Mouse (Mus musculus) bone marrow, adult 2 months (tissue): Measurements from ENCODE around the gene Cfb.
"Not testable (repeated sequence)": the region's sequence is repeated elsewhere in the genome, so short reads cannot be mapped to it uniquely, and the experiment has no call there.

Experiments
- CTCF ChIP-seq: fragments of 200-500 bp; IDR thresholded peaks from 2 replicates; pipeline ENCODE4 v1.5.1; 2011; ENCODE audit warnings: low read length, control low read depth; ENCODE audit not compliant: control insufficient read depth, insufficient read depth
- POLR2A ChIP-seq: fragments of 200-500 bp; IDR thresholded peaks from 2 replicates; pipeline ENCODE4 v1.6.1; 2011; ENCODE audit warnings: low read depth, mild to moderate bottlenecking, control low read depth, low read length, borderline replicate concordance; ENCODE audit not compliant: control insufficient read depth

GRCm38 (mm10) chr17:34813747-34814146 lies 48.6 kb downstream of the Cfb start:
- peak; percentile 62 for TF ChIP-seq CTCF
- not testable (repeated sequence) for TF ChIP-seq POLR2A
